Mouse (Mus musculus): ENCODE data around the gene Fam189a2. TPM values are rescaled to one million over a fixed set of nuclear protein-coding genes. Genes with fewer than 3 reads are reported as not detected.

Gene Fam189a2
- polyA plus RNA-seq (2014; fragmentation: Nextera tagmentation; extraction: Ambion mirVana) = 0.27 and 0.50 TPM in 2 replicates

GRCm38 (mm10) chr19:24030871-24031556 is at the start of gene Fam189a2:
TSS of gene Fam189a2 (minus strand) at chr19:24031019.
- Histone ChIP-seq H3K27me3 (ENCODE audit: control insufficient read depth, insufficient read depth, low read length) (peaks cover 26% of the 10 kb centered on the region), H3K4me1 (ENCODE audit: control insufficient read depth, insufficient read depth, low read length) (no peaks in the 10 kb centered on the region), H3K4me3 (ENCODE audit: low read depth, low read length) (peak within 1 kb of the TSS; percentile 50), H3K36me3 (ENCODE audit: control insufficient read depth, insufficient read depth, low read length) (no peaks in the 10 kb centered on the region), H3K4me2 (ENCODE audit: low read depth, severe bottlenecking) (peak within 1 kb of the TSS; percentile 99), H3K27ac (replicated peaks; ENCODE audit: low read depth, low read length) (no peak within 1 kb of the TSS), H3K9me3 (ENCODE audit: control insufficient read depth, low read length) (no peaks in the 10 kb centered on the region), H3K9ac (ENCODE audit: low read length) (peak within 1 kb of the TSS; percentile 67)
- peak; percentile 41; the same call in 1 of the 2 replicates for ATAC-seq (ENCODE audit: insufficient number of reproducible peaks, low FRiP score, low TSS enrichment, low read depth)
- peak; percentile 56 for DNase-seq (ENCODE audit: low spot score)
- under 1% methylated on average over 35 of the region's 65 CpGs for WGBS

GRCm38 (mm10) chr19:24077658-24078057 is 46.8 kb upstream of the Fam189a2 start:
- ATAC-seq (ENCODE audit: insufficient number of reproducible peaks, low FRiP score, low TSS enrichment, low read depth) = no peak
- no peak for DNase-seq (ENCODE audit: low spot score)

GRCm38 (mm10) chr19:24076536-24076935 is 45.7 kb upstream of the Fam189a2 start:
- no peaks in the 10 kb centered on the region for H3K27me3 ChIP-seq (ENCODE audit: control insufficient read depth, insufficient read depth, low read length)
- H3K9me3 ChIP-seq (ENCODE audit: control insufficient read depth, low read length) = no peaks in the 10 kb centered on the region
- H3K36me3 ChIP-seq (ENCODE audit: control insufficient read depth, insufficient read depth, low read length) = no peaks in the 10 kb centered on the region
- no peak overlapping the region for H3K4me3 ChIP-seq (ENCODE audit: low read depth, low read length)
- 91% methylated on average over 7 of the region's 7 CpGs for WGBS
- no peak for DNase-seq (ENCODE audit: low spot score)
- H3K9ac ChIP-seq (ENCODE audit: low read length) = no peak overlapping the region
- H3K27ac ChIP-seq (replicated peaks; ENCODE audit: low read depth, low read length) = no peak overlapping the region
- H3K4me2 ChIP-seq (ENCODE audit: low read depth, severe bottlenecking) = no peak overlapping the region
- H3K4me1 ChIP-seq (ENCODE audit: control insufficient read depth, insufficient read depth, low read length) = no peaks in the 10 kb centered on the region
- ATAC-seq (ENCODE audit: insufficient number of reproducible peaks, low FRiP score, low TSS enrichment, low read depth) = no peak

More at GRCm38 (mm10) chr19:24077658-24078057, 46.8 kb upstream of the Fam189a2 start:
- H3K4me2 ChIP-seq (ENCODE audit: low read depth, severe bottlenecking) = no peak overlapping the region
- H3K9ac ChIP-seq (ENCODE audit: low read length) = no peak overlapping the region
- no peaks in the 10 kb centered on the region for H3K4me1 ChIP-seq (ENCODE audit: control insufficient read depth, insufficient read depth, low read length)
- H3K27ac ChIP-seq (replicated peaks; ENCODE audit: low read depth, low read length) = no peak overlapping the region
- H3K27me3 ChIP-seq (ENCODE audit: control insufficient read depth, insufficient read depth, low read length) = no peaks in the 10 kb centered on the region
- H3K4me3 ChIP-seq (ENCODE audit: low read depth, low read length) = no peak overlapping the region
- no peaks in the 10 kb centered on the region for H3K9me3 ChIP-seq (ENCODE audit: control insufficient read depth, low read length)
- H3K36me3 ChIP-seq (ENCODE audit: control insufficient read depth, insufficient read depth, low read length) = no peaks in the 10 kb centered on the region
- 96% methylated on average over 3 of the region's 3 CpGs for WGBS

- H3K36me3 ChIP-seq (ENCODE audit: control insufficient read depth, insufficient read depth, low read length) = no peaks in the 10 kb centered on the region
- no peaks in the 10 kb centered on the region for H3K4me1 ChIP-seq (ENCODE audit: control insufficient read depth, insufficient read depth, low read length)
- H3K4me3 ChIP-seq (ENCODE audit: low read depth, low read length) = no peak overlapping the region
- no peaks in the 10 kb centered on the region for H3K27me3 ChIP-seq (ENCODE audit: control insufficient read depth, insufficient read depth, low read length)
- no peak overlapping the region for H3K9ac ChIP-seq (ENCODE audit: low read length)
- H3K9me3 ChIP-seq (ENCODE audit: control insufficient read depth, low read length) = no peaks in the 10 kb centered on the region
- no peak for ATAC-seq (ENCODE audit: insufficient number of reproducible peaks, low FRiP score, low TSS enrichment, low read depth)
- WGBS = 87% methylated on average over 8 of the region's 8 CpGs
- H3K4me2 ChIP-seq (ENCODE audit: low read depth, severe bottlenecking) = no peak overlapping the region
- no peak overlapping the region for H3K27ac ChIP-seq (replicated peaks; ENCODE audit: low read depth, low read length)
- DNase-seq (ENCODE audit: low spot score) = no peak
Observed at GRCm38 (mm10) chr19:24075927-24076326, 45.1 kb upstream of the Fam189a2 start.

- WGBS = 79% methylated on average over 4 of the region's 4 CpGs
Observed at GRCm38 (mm10) chr19:24073155-24073554, 42.3 kb upstream of the Fam189a2 start.

GRCm38 (mm10) chr19:24064348-24064895 is 33.6 kb upstream of the Fam189a2 start:
- no peaks in the 10 kb centered on the region for H3K27me3 ChIP-seq (ENCODE audit: control insufficient read depth, insufficient read depth, low read length)
- no peak overlapping the region for H3K27ac ChIP-seq (replicated peaks; ENCODE audit: low read depth, low read length)
- no peaks in the 10 kb centered on the region for H3K9me3 ChIP-seq (ENCODE audit: control insufficient read depth, low read length)
- ATAC-seq (ENCODE audit: insufficient number of reproducible peaks, low FRiP score, low TSS enrichment, low read depth) (no peak), DNase-seq (ENCODE audit: low spot score) (no peak)
- H3K36me3 ChIP-seq (ENCODE audit: control insufficient read depth, insufficient read depth, low read length) = no peaks in the 10 kb centered on the region
- H3K4me1 ChIP-seq (ENCODE audit: control insufficient read depth, insufficient read depth, low read length) = no peaks in the 10 kb centered on the region
- no peak overlapping the region for H3K4me3 ChIP-seq (ENCODE audit: low read depth, low read length)
- H3K4me2 ChIP-seq (ENCODE audit: low read depth, severe bottlenecking) = no peak overlapping the region
- WGBS = 47% methylated on average over 12 of the region's 12 CpGs
- H3K9ac ChIP-seq (ENCODE audit: low read length) = no peak overlapping the region

More at GRCm38 (mm10) chr19:24073155-24073554, 42.3 kb upstream of the Fam189a2 start:
- H3K4me1 ChIP-seq (ENCODE audit: control insufficient read depth, insufficient read depth, low read length) = no peaks in the 10 kb centered on the region
- no peak for ATAC-seq (ENCODE audit: insufficient number of reproducible peaks, low FRiP score, low TSS enrichment, low read depth)
- H3K9ac ChIP-seq (ENCODE audit: low read length) = no peak overlapping the region
- no peak overlapping the region for H3K27ac ChIP-seq (replicated peaks; ENCODE audit: low read depth, low read length)
- H3K36me3 ChIP-seq (ENCODE audit: control insufficient read depth, insufficient read depth, low read length) = no peaks in the 10 kb centered on the region
- H3K27me3 ChIP-seq (ENCODE audit: control insufficient read depth, insufficient read depth, low read length) = no peaks in the 10 kb centered on the region
- H3K4me3 ChIP-seq (ENCODE audit: low read depth, low read length) = no peak overlapping the region
- no peaks in the 10 kb centered on the region for H3K9me3 ChIP-seq (ENCODE audit: control insufficient read depth, low read length)
- no peak overlapping the region for H3K4me2 ChIP-seq (ENCODE audit: low read depth, severe bottlenecking)
- no peak for DNase-seq (ENCODE audit: low spot score)

GRCm38 (mm10) chr19:24063585-24063984 is 32.8 kb upstream of the Fam189a2 start:
- no peak for ATAC-seq (ENCODE audit: insufficient number of reproducible peaks, low FRiP score, low TSS enrichment, low read depth)
- H3K9me3 ChIP-seq (ENCODE audit: control insufficient read depth, low read length) = no peaks in the 10 kb centered on the region
- no peak overlapping the region for H3K4me3 ChIP-seq (ENCODE audit: low read depth, low read length)
- H3K27me3 ChIP-seq (ENCODE audit: control insufficient read depth, insufficient read depth, low read length) = no peaks in the 10 kb centered on the region
- no peaks in the 10 kb centered on the region for H3K36me3 ChIP-seq (ENCODE audit: control insufficient read depth, insufficient read depth, low read length)
- no peak overlapping the region for H3K9ac ChIP-seq (ENCODE audit: low read length)
- H3K27ac ChIP-seq (replicated peaks; ENCODE audit: low read depth, low read length) = no peak overlapping the region
- no peak for DNase-seq (ENCODE audit: low spot score)
- 52% methylated on average over 4 of the region's 4 CpGs for WGBS
- no peaks in the 10 kb centered on the region for H3K4me1 ChIP-seq (ENCODE audit: control insufficient read depth, insufficient read depth, low read length)
- H3K4me2 ChIP-seq (ENCODE audit: low read depth, severe bottlenecking) = no peak overlapping the region

- no peak for ATAC-seq (ENCODE audit: insufficient number of reproducible peaks, low FRiP score, low TSS enrichment, low read depth)
- WGBS = 81% methylated on average over 8 of the region's 8 CpGs
- no peak overlapping the region for H3K4me2 ChIP-seq (ENCODE audit: low read depth, severe bottlenecking)
Observed at GRCm38 (mm10) chr19:24058851-24059250, 28.0 kb upstream of the Fam189a2 start.

More at GRCm38 (mm10) chr19:24058851-24059250, 28.0 kb upstream of the Fam189a2 start:
- H3K27me3 ChIP-seq (ENCODE audit: control insufficient read depth, insufficient read depth, low read length) = no peaks in the 10 kb centered on the region
- no peaks in the 10 kb centered on the region for H3K4me1 ChIP-seq (ENCODE audit: control insufficient read depth, insufficient read depth, low read length)
- H3K4me3 ChIP-seq (ENCODE audit: low read depth, low read length) = no peak overlapping the region
- no peak overlapping the region for H3K9ac ChIP-seq (ENCODE audit: low read length)
- H3K27ac ChIP-seq (replicated peaks; ENCODE audit: low read depth, low read length) = no peak overlapping the region
- no peaks in the 10 kb centered on the region for H3K36me3 ChIP-seq (ENCODE audit: control insufficient read depth, insufficient read depth, low read length)
- no peak for DNase-seq (ENCODE audit: low spot score)
- no peaks in the 10 kb centered on the region for H3K9me3 ChIP-seq (ENCODE audit: control insufficient read depth, low read length)
